Mouse (Mus musculus) midbrain, embryonic 15.5 days (tissue): Measurements from ENCODE around the gene Chn2. TPM values are rescaled to one million over a fixed set of nuclear protein-coding genes. Genes with fewer than 3 reads are reported as not detected.

Source experiments
- ATAC-seq: fragments of 200-750 bp; cut with Nextera tagmentation; replicated peaks from 2 replicates; pipeline ENCODE4 v1.8.0; 2017; ENCODE audit warnings: moderate TSS enrichment
- H3K27ac ChIP-seq: fragments of 300-500 bp; sonication (generic); 2 replicates; pipeline ENCODE4 v1.5.1; 2015; ENCODE audit warnings: mild to moderate bottlenecking, inconsistent platforms
- H3K27me3 ChIP-seq: fragments of 300-500 bp; sonication (generic); replicated peaks from 2 replicates; pipeline ENCODE4 v1.6.1; 2015; ENCODE audit warnings: inconsistent platforms
- H3K36me3 ChIP-seq: fragments of 300-500 bp; sonication (generic); replicated peaks from 2 replicates; pipeline ENCODE4 v1.6.1; 2015; ENCODE audit warnings: inconsistent platforms
- H3K4me1 ChIP-seq: fragments of 300-500 bp; sonication (generic); 2 replicates; pipeline ENCODE4 v1.6.1; 2015; ENCODE audit warnings: inconsistent platforms
- H3K4me2 ChIP-seq: fragments of 300-500 bp; sonication (generic); 2 replicates; pipeline ENCODE4 v1.6.1; 2015; ENCODE audit warnings: inconsistent platforms, mild to moderate bottlenecking, moderate library complexity
- H3K4me3 ChIP-seq: fragments of 300-500 bp; sonication (generic); 2 replicates; pipeline ENCODE4 v1.5.1; 2015; ENCODE audit warnings: mild to moderate bottlenecking, inconsistent platforms
- H3K9ac ChIP-seq: fragments of 300-500 bp; sonication (generic); 2 replicates; pipeline ENCODE4 v1.6.1; 2015; ENCODE audit warnings: mild to moderate bottlenecking, inconsistent platforms
- H3K9me3 ChIP-seq: fragments of 300-500 bp; sonication (generic); 2 replicates; pipeline ENCODE4 v1.6.1; 2016; ENCODE audit warnings: inconsistent platforms
- WGBS: fragments of 180-500 bp; shearing (Covaris S2); methylation state at CpG from one replicate; pipeline ENCODE4 v1.1.7; 2015; ENCODE audit warnings: mixed read lengths; 5-methylcytosine and 5-hydroxymethylcytosine counted together
- polyA plus RNA-seq: library from polyadenylated mRNA; unstranded; fragments of >200 nt; fragmentation: Nextera tagmentation; extraction: Ambion mirVana; gene quantifications from 2 replicates; pipeline ENCODE4 v1.2.1, GENCODE M21; 2015

The Chn2 gene
- polyA plus RNA-seq, 1 experiment from 2014 or later: 37.5 TPM

- H3K4me2 ChIP-seq: no peak overlapping the region
- ATAC-seq: no peak
- H3K9ac ChIP-seq: no peak overlapping the region
- no peaks in the 10 kb centered on the region for H3K9me3 ChIP-seq
- no peak overlapping the region for H3K4me3 ChIP-seq
- WGBS: 98% methylated on average over 3 of the region's 3 CpGs
- no peaks in the 10 kb centered on the region for H3K36me3 ChIP-seq
- no peaks in the 10 kb centered on the region for H3K27me3 ChIP-seq
- H3K4me1 ChIP-seq: peaks cover 24% of the 10 kb centered on the region
- H3K27ac ChIP-seq: no peak overlapping the region
Measured at GRCm38 (mm10) chr6:54060258-54060657, 20.9 kb downstream of the Chn2 start.

- Histone ChIP-seq H3K4me3 (no peak overlapping the region), H3K36me3 (no peaks in the 10 kb centered on the region), H3K4me1 (peaks cover 15% of the 10 kb centered on the region), H3K27ac (no peak overlapping the region), H3K4me2 (no peak overlapping the region), H3K9me3 (no peaks in the 10 kb centered on the region), H3K27me3 (no peaks in the 10 kb centered on the region), H3K9ac (no peak overlapping the region)
- no peak for ATAC-seq
- WGBS: 27% methylated on average over 9 of the region's 9 CpGs
Measured at GRCm38 (mm10) chr6:54061375-54061774, 22.0 kb downstream of the Chn2 start.

- Histone ChIP-seq H3K9me3 (no peaks in the 10 kb centered on the region), H3K4me1 (peaks cover 6% of the 10 kb centered on the region), H3K27me3 (no peaks in the 10 kb centered on the region), H3K4me3 (no peak overlapping the region), H3K4me2 (no peak overlapping the region), H3K27ac (no peak overlapping the region), H3K36me3 (no peaks in the 10 kb centered on the region), H3K9ac (no peak overlapping the region)
- WGBS: 78% methylated on average over 6 of the region's 6 CpGs
- ATAC-seq: no peak
Measured at GRCm38 (mm10) chr6:54063878-54064277, 24.5 kb downstream of the Chn2 start.

- no peak overlapping the region for H3K4me3 ChIP-seq
- H3K36me3 ChIP-seq: no peaks in the 10 kb centered on the region
- H3K27me3 ChIP-seq: no peaks in the 10 kb centered on the region
- H3K4me2 ChIP-seq: no peak overlapping the region
- no peak for ATAC-seq
- H3K9me3 ChIP-seq: no peaks in the 10 kb centered on the region
- 67% methylated on average over 5 of the region's 5 CpGs for WGBS
- no peaks in the 10 kb centered on the region; the same call in 1 of the 2 replicates for H3K4me1 ChIP-seq
- no peak overlapping the region for H3K27ac ChIP-seq
- no peak overlapping the region for H3K9ac ChIP-seq
Measured at GRCm38 (mm10) chr6:54067380-54067779, 28.0 kb downstream of the Chn2 start.

GRCm38 (mm10) chr6:54068882-54069281 lies 29.5 kb downstream of the Chn2 start:
- ATAC-seq: no peak
- Histone ChIP-seq H3K36me3 (no peaks in the 10 kb centered on the region), H3K4me2 (no peak overlapping the region), H3K4me3 (no peak overlapping the region), H3K9me3 (no peaks in the 10 kb centered on the region), H3K9ac (no peak overlapping the region), H3K27ac (no peak overlapping the region), H3K4me1 (no peaks in the 10 kb centered on the region; the same call in 1 of the 2 replicates), H3K27me3 (no peaks in the 10 kb centered on the region)
- WGBS: 70% methylated on average over 5 of the region's 5 CpGs

GRCm38 (mm10) chr6:54070736-54071135 lies 31.4 kb downstream of the Chn2 start:
- ATAC-seq: no peak

GRCm38 (mm10) chr6:54071478-54071877 lies 32.1 kb downstream of the Chn2 start:
- WGBS: 83% methylated on average over 4 of the region's 4 CpGs
- H3K9me3 ChIP-seq: no peaks in the 10 kb centered on the region
- H3K27me3 ChIP-seq: no peaks in the 10 kb centered on the region
- no peak overlapping the region for H3K4me3 ChIP-seq
- H3K36me3 ChIP-seq: no peaks in the 10 kb centered on the region
- no peak for ATAC-seq
- H3K4me1 ChIP-seq: no peaks in the 10 kb centered on the region; the same call in 1 of the 2 replicates
- H3K27ac ChIP-seq: no peak overlapping the region
- no peak overlapping the region for H3K4me2 ChIP-seq
- H3K9ac ChIP-seq: no peak overlapping the region

More at GRCm38 (mm10) chr6:54070736-54071135, 31.4 kb downstream of the Chn2 start:
- 68% methylated on average over 6 of the region's 6 CpGs for WGBS
- Histone ChIP-seq H3K9ac (no peak overlapping the region), H3K27ac (no peak overlapping the region), H3K4me2 (no peak overlapping the region), H3K36me3 (no peaks in the 10 kb centered on the region), H3K4me1 (no peaks in the 10 kb centered on the region; the same call in 1 of the 2 replicates), H3K27me3 (no peaks in the 10 kb centered on the region), H3K4me3 (no peak overlapping the region), H3K9me3 (no peaks in the 10 kb centered on the region)

GRCm38 (mm10) chr6:54074454-54074853 lies 35.1 kb downstream of the Chn2 start:
- Histone ChIP-seq H3K4me2 (no peak overlapping the region), H3K27ac (no peak overlapping the region), H3K36me3 (no peaks in the 10 kb centered on the region), H3K27me3 (no peaks in the 10 kb centered on the region), H3K9ac (no peak overlapping the region), H3K4me1 (no peaks in the 10 kb centered on the region), H3K9me3 (no peaks in the 10 kb centered on the region), H3K4me3 (no peak overlapping the region)
- 27% methylated on average over 4 of the region's 4 CpGs for WGBS
- 0 out of 2 replicates have a peak, but pooled peaks have one; percentile 39 for ATAC-seq

GRCm38 (mm10) chr6:54075419-54075818 lies 36.1 kb downstream of the Chn2 start:
- Histone ChIP-seq H3K27me3 (no peaks in the 10 kb centered on the region), H3K9me3 (no peaks in the 10 kb centered on the region), H3K4me1 (no peaks in the 10 kb centered on the region), H3K4me3 (no peak overlapping the region), H3K4me2 (no peak overlapping the region), H3K9ac (no peak overlapping the region), H3K36me3 (no peaks in the 10 kb centered on the region), H3K27ac (no peak overlapping the region)
- 79% methylated on average over 6 of the region's 6 CpGs for WGBS
- ATAC-seq: no peak

GRCm38 (mm10) chr6:54076625-54077024 lies 37.3 kb downstream of the Chn2 start:
- 89% methylated on average over 5 of the region's 5 CpGs for WGBS
- Histone ChIP-seq H3K36me3 (no peaks in the 10 kb centered on the region), H3K9me3 (no peaks in the 10 kb centered on the region), H3K9ac (no peak overlapping the region), H3K4me2 (no peak overlapping the region), H3K4me1 (no peaks in the 10 kb centered on the region), H3K27ac (no peak overlapping the region), H3K4me3 (no peak overlapping the region), H3K27me3 (no peaks in the 10 kb centered on the region)
- ATAC-seq: no peak

- no peaks in the 10 kb centered on the region for H3K9me3 ChIP-seq
- ATAC-seq: no peak
- 66% methylated on average over 2 of the region's 2 CpGs for WGBS
- H3K4me3 ChIP-seq: no peak overlapping the region
- no peaks in the 10 kb centered on the region for H3K27me3 ChIP-seq
- no peaks in the 10 kb centered on the region; the same call in 1 of the 2 replicates for H3K4me1 ChIP-seq
- H3K9ac ChIP-seq: no peak overlapping the region
- no peak overlapping the region for H3K4me2 ChIP-seq
- H3K36me3 ChIP-seq: no peaks in the 10 kb centered on the region
- no peak overlapping the region for H3K27ac ChIP-seq
Measured at GRCm38 (mm10) chr6:54078269-54078668, 38.9 kb downstream of the Chn2 start.

GRCm38 (mm10) chr6:54079881-54080280 lies 40.5 kb downstream of the Chn2 start:
- no peaks in the 10 kb centered on the region for H3K36me3 ChIP-seq
- H3K4me3 ChIP-seq: no peak overlapping the region
- H3K4me1 ChIP-seq: no peaks in the 10 kb centered on the region; the same call in 1 of the 2 replicates
- H3K27ac ChIP-seq: no peak overlapping the region
- no peak for ATAC-seq
- no peak overlapping the region for H3K9ac ChIP-seq
- WGBS: 85% methylated on average over 2 of the region's 2 CpGs
- H3K9me3 ChIP-seq: no peaks in the 10 kb centered on the region
- H3K27me3 ChIP-seq: no peaks in the 10 kb centered on the region
- H3K4me2 ChIP-seq: no peak overlapping the region

GRCm38 (mm10) chr6:54080518-54081285 lies 41.3 kb downstream of the Chn2 start:
- Histone ChIP-seq H3K9me3 (no peaks in the 10 kb centered on the region), H3K4me2 (no peak overlapping the region), H3K27me3 (no peaks in the 10 kb centered on the region), H3K27ac (no peak overlapping the region), H3K4me3 (no peak overlapping the region), H3K9ac (no peak overlapping the region), H3K36me3 (no peaks in the 10 kb centered on the region), H3K4me1 (no peaks in the 10 kb centered on the region; the same call in 1 of the 2 replicates)
- 92% methylated on average over 15 of the region's 15 CpGs for WGBS
- no peak for ATAC-seq
